Mouse (Mus musculus): Measurements from ENCODE around the gene Map4k3.
"Not testable (repeated sequence)": the region's sequence is repeated elsewhere in the genome, so short reads cannot be mapped to it uniquely, and the experiment has no call there.

Gene Map4k3

GRCm38 (mm10) chr17:80728062-80728858 is at the start of gene Map4k3:
Gene Map4k3, minus strand, starts transcription at chr17:80728485.
- DNase-seq = peak; percentile 75

- DNase-seq = no peak
Measured at GRCm38 (mm10) chr17:80777581-80777980, 49.3 kb upstream of the Map4k3 start.

GRCm38 (mm10) chr17:80775178-80775788 is 47.0 kb upstream of the Map4k3 start:
- peak; percentile 30 for DNase-seq

GRCm38 (mm10) chr17:80772545-80773453 is 44.5 kb upstream of the Map4k3 start:
- DNase-seq = no peak

GRCm38 (mm10) chr17:80770065-80770464 is 41.8 kb upstream of the Map4k3 start:
- DNase-seq = no peak

- no peak for DNase-seq
Measured at GRCm38 (mm10) chr17:80765204-80765603, 36.9 kb upstream of the Map4k3 start.

- no peak for DNase-seq
Measured at GRCm38 (mm10) chr17:80763065-80763681, 34.9 kb upstream of the Map4k3 start.

GRCm38 (mm10) chr17:80762391-80763040 is 34.2 kb upstream of the Map4k3 start:
- DNase-seq = no peak

- not testable (repeated sequence) for DNase-seq
Measured at GRCm38 (mm10) chr17:80761191-80761590, 32.9 kb upstream of the Map4k3 start.

- peak; percentile 46 for DNase-seq
Measured at GRCm38 (mm10) chr17:80760344-80761145, 32.3 kb upstream of the Map4k3 start.

- no peak for DNase-seq
Measured at GRCm38 (mm10) chr17:80756043-80756442, 27.8 kb upstream of the Map4k3 start.

- DNase-seq = no peak
Measured at GRCm38 (mm10) chr17:80755076-80755871, 27.0 kb upstream of the Map4k3 start.

GRCm38 (mm10) chr17:80754589-80754988 is 26.3 kb upstream of the Map4k3 start:
- DNase-seq = no peak

GRCm38 (mm10) chr17:80752466-80752865 is 24.2 kb upstream of the Map4k3 start:
- no peak for DNase-seq

- DNase-seq = no peak
Measured at GRCm38 (mm10) chr17:80739421-80739820, 11.1 kb upstream of the Map4k3 start.

GRCm38 (mm10) chr17:80734700-80735099 is 6.4 kb upstream of the Map4k3 start:
- DNase-seq = no peak

- DNase-seq = no peak
Measured at GRCm38 (mm10) chr17:80733121-80733800, 5.0 kb upstream of the Map4k3 start.

GRCm38 (mm10) chr17:80732256-80732655 is 4.0 kb upstream of the Map4k3 start:
- no peak for DNase-seq

- DNase-seq = not testable (repeated sequence)
Measured at GRCm38 (mm10) chr17:80730283-80730682, 2.0 kb upstream of the Map4k3 start.

GRCm38 (mm10) chr17:80729825-80730224 is 1.5 kb upstream of the Map4k3 start:
- DNase-seq = no peak

Measured in layer of hippocampus, adult 9-11 months (tissue).